Mouse (Mus musculus): ENCODE measurements at regions not wholly inside any gene's neighbourhood (a gene's known extent, or its start where the extent isn't known, plus 50 kb on each side); places are given as distances from the start of the nearest gene placed in this dataset.

DNA sequence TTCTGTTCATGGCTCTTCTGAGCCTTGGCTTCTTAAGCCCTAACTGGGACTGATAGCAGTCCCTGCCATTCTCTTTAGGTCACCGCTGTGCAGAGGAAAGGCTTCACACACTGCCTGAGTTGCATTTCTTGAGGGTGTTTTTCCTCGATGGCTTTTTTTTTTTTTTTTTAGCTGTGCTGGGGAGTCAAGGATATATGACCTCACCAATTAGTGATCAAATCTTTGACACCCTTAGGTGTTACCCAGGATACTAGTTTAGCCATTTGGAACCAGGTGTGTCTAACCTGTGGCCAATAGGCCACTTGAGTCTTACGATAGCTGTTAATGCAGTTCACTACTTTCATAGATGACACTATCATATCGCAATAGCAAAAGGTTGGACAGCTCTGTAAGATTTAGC lies 1247.5 kb upstream of the A1bg start:
- Histone ChIP-seq H3K27ac (replicated peaks) (no peak overlapping the region), H3K4me1 (replicated peaks) (peaks cover 34% of the 10 kb centered on the region), H3K4me3 (replicated peaks) (no peak overlapping the region), H3K9me3 (replicated peaks) (no peaks in the 10 kb centered on the region), H3K27me3 (no peaks in the 10 kb centered on the region), H3K9ac (no peak overlapping the region), H3K36me3 (replicated peaks) (no peaks in the 10 kb centered on the region), H3K4me2 (no peak overlapping the region)
- no peak for ATAC-seq (ENCODE audit: insufficient read depth)
- WGBS (ENCODE audit: insufficient replicate concordance), result 74% methylated on average over 4 of the region's 4 CpGs

DNA sequence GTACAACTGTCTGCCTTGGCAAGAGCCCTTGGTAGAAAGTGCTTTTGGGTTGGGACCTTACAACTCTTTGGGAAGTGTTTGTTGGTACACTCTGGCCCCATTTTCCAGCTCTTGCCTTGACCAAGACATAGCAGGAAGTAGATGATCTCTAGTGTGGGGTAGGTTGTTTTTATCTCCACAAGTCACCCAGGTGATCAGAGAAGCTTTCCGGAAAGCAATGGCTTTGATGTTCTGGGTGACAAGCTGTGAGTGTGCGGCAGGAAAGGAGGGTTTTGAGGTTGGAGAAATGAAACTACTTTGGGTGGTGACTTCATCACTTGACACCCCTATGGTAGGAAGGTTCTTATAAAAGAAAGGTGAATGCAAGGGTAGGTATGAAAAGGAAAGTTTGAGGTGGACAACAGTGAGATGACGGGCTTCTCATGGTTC lies 1246.8 kb upstream of the A1bg start:
- no peaks in the 10 kb centered on the region for H3K27me3 ChIP-seq
- 65% methylated on average over 3 of the region's 3 CpGs for WGBS (ENCODE audit: insufficient replicate concordance)
- H3K4me1 ChIP-seq (replicated peaks), result peaks cover 40% of the 10 kb centered on the region
- no peak overlapping the region for H3K4me2 ChIP-seq
- no peak overlapping the region for H3K4me3 ChIP-seq (replicated peaks)
- no peak overlapping the region for H3K9ac ChIP-seq
- H3K36me3 ChIP-seq (replicated peaks), result no peaks in the 10 kb centered on the region
- ATAC-seq (ENCODE audit: insufficient read depth), result no peak
- no peak overlapping the region for H3K27ac ChIP-seq (replicated peaks)
- H3K9me3 ChIP-seq (replicated peaks), result no peaks in the 10 kb centered on the region

DNA sequence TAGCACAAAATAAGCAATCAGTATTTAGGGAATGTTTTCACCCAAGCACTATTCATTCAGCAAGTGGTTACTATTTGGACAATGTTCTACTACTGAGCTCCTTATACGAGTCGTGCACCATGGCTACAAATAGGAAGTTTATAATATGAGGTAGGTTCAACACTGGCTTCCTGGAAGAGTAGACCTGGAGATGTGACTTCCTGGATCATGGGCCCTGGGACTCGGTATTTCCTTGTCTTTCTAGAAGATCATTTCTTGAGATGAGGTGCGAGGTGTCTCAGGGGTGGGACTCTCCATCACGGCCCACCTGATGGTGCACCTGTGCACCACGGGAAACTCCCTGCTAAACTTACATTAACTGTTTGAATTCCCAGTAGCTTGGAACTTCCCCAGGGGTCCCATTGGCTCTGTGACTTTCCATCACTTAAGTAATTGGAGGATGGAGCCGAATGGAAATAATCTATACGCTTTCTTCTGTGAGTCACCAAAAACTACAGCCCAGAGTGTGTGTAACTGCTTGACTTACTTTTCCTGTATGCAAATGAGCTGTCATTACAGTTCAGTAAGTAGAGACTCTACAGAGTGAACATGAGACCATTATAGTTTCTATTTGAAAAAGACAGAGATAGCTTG lies 1246.3 kb upstream of the A1bg start:
- H3K9me3 ChIP-seq (replicated peaks), result no peaks in the 10 kb centered on the region
- WGBS (ENCODE audit: insufficient replicate concordance), result 80% methylated on average over 8 of the region's 8 CpGs
- no peaks in the 10 kb centered on the region for H3K36me3 ChIP-seq (replicated peaks)
- no peak overlapping the region for H3K9ac ChIP-seq
- H3K27ac ChIP-seq (replicated peaks), result no peak overlapping the region
- no peak for ATAC-seq (ENCODE audit: insufficient read depth)
- peaks cover 39% of the 10 kb centered on the region for H3K4me1 ChIP-seq (replicated peaks)
- no peaks in the 10 kb centered on the region for H3K27me3 ChIP-seq
- no peak overlapping the region for H3K4me2 ChIP-seq
- no peak overlapping the region for H3K4me3 ChIP-seq (replicated peaks)

DNA sequence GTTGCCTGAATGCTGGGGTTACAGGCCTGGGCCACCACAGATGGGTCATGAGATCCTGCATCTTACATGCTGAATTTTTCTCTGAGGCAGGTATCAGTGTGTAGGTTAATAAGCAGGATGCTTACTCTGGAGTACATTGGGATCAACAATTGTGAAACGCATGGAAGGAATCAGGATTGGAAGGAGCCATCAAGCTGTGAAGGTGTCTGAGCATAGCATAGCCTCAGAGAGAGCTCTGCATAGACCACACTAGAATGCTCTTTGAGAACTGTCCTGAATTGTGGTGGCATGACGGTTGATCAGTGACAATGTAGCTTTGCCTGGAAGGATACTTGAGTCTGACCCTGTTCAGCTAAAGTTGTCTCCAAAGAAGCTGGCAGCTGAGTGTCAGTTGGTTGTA lies 1245.7 kb upstream of the A1bg start:
- Histone ChIP-seq H3K27me3 (no peaks in the 10 kb centered on the region), H3K9ac (no peak overlapping the region), H3K4me3 (replicated peaks) (no peak overlapping the region), H3K36me3 (replicated peaks) (no peaks in the 10 kb centered on the region), H3K27ac (replicated peaks) (no peak overlapping the region), H3K4me1 (replicated peaks) (peaks cover 35% of the 10 kb centered on the region), H3K4me2 (no peak overlapping the region), H3K9me3 (replicated peaks) (no peaks in the 10 kb centered on the region)
- 82% methylated on average over 2 of the region's 2 CpGs for WGBS (ENCODE audit: insufficient replicate concordance)
- no peak for ATAC-seq (ENCODE audit: insufficient read depth)

DNA sequence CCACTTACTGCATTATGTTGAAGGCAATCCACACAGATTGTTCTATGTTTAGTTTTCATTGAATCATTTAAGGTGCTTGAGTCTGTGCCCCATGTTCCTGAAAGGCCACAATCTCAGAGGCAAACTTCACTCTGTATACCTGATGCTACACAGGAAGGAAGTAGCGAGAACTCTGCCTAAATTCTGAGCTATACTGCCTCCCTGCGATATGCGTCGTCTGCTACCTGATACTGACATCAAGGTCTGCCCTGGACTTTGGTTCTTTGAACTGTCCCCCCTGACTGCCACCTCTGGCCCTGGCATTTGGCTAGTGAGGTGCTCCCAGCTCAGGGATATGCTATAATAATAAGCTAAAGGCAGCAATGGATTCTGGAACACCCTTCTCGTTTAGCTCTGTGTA lies 1244.0 kb upstream of the A1bg start:
- Histone ChIP-seq H3K4me2 (no peak overlapping the region), H3K4me3 (replicated peaks) (no peak overlapping the region), H3K9me3 (replicated peaks) (no peaks in the 10 kb centered on the region), H3K36me3 (replicated peaks) (no peaks in the 10 kb centered on the region), H3K27me3 (no peaks in the 10 kb centered on the region), H3K9ac (no peak overlapping the region), H3K4me1 (replicated peaks) (peaks cover 36% of the 10 kb centered on the region), H3K27ac (replicated peaks) (no peak overlapping the region)
- ATAC-seq (ENCODE audit: insufficient read depth), result no peak
- 68% methylated on average over 5 of the region's 5 CpGs for WGBS (ENCODE audit: insufficient replicate concordance)

DNA sequence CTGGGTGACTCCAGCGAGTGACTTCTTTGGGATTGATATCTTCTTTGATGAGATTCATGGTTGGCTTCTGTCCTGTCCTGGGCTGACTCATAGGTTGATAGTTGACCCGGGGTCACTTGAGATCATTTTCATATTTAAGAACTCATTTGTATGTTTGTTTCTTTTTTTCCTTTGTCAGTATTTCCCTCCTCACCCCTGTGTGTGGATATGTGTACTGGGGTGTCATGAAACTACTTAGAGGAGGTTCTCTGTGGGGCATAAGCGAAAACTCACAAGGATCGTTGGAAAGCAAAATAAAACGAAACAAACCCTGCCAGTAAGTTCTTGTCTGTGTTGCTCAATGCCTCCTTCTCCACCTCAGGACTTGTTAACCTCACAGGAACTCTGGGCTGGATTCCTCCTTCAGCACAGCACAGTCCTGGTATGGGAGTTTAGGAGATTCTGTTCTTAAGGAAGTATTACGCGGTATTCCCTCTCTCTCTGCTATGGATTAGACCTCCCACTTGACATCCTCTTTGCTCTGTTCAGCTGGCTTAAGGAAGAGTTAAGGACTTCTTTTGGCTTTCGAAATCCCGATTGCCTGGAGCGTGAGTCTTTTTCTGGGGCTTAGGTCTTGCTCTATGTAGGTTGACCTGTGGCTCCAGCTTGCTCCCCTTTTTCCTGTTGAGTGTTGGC lies 1243.2 kb upstream of the A1bg start:
- Histone ChIP-seq H3K4me2 (no peak overlapping the region), H3K9me3 (replicated peaks) (no peaks in the 10 kb centered on the region), H3K9ac (no peak overlapping the region), H3K4me1 (replicated peaks) (peaks cover 36% of the 10 kb centered on the region), H3K36me3 (replicated peaks) (no peaks in the 10 kb centered on the region), H3K27ac (replicated peaks) (no peak overlapping the region), H3K27me3 (no peaks in the 10 kb centered on the region), H3K4me3 (replicated peaks) (no peak overlapping the region)
- ATAC-seq (ENCODE audit: insufficient read depth), result no peak
- 84% methylated on average over 10 of the region's 10 CpGs for WGBS (ENCODE audit: insufficient replicate concordance)

DNA sequence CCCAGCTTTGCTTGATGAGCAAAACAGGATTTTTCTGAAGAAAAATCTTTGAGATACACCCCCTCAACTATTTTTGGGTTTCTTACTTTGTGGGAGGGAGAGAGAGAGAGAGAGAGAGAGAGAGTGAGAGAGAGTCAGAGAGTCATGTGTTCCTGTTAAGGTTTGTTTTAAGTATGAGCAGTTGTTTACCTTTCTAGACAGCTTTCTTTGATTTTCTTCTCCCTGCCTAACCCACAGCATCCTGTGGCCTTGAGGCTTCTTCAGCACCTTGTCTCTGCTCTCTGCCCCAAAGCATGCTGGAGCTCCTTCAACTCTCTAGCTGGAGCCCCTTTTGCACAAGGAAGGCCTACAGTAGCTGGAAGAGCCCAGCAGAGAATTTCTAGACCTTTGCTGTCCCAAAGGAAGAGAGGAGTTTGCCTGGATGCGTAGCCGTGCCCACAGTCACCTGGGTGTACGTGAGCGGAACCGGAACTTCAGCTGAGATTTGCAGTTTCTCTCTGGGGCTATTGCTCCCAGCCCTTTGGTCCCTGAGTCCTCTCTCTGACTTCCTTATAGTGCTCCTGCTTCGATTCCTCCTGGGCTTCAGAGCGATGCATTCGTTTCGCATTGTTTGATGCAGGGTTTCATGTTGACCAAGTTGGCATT lies 1242.1 kb upstream of the A1bg start:
- no peak for ATAC-seq (ENCODE audit: insufficient read depth)
- 90% methylated on average over 9 of the region's 9 CpGs for WGBS (ENCODE audit: insufficient replicate concordance)
- H3K27ac ChIP-seq (replicated peaks), result no peak overlapping the region; the same call in 1 of the 2 replicates

DNA sequence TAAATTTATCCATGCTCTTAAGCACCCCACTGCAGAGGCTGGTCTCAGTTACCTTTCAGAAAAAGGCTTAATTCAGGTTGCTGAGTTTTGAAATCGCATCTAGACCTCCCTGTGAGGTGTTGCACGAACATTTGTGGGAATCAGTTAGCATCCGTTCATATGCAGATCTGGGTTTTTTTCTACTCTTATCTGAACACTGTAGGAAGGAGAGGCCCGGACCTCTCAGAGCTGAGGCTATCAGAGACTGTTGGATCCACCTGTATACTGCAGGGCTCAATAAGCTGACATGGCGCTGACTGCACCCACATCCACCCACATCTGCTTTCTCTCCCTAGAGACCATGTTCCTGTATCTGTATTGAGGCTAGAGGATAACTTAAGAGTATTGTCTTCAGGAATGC lies 1240.4 kb upstream of the A1bg start:
- H3K27ac ChIP-seq (replicated peaks), result peak overlapping the region; percentile 89
- peak; percentile 30 for ATAC-seq (ENCODE audit: insufficient read depth)

More for the DNA sequence above, 1242.1 kb upstream of the A1bg start:
- Histone ChIP-seq H3K9me3 (replicated peaks) (no peaks in the 10 kb centered on the region), H3K4me2 (no peak overlapping the region), H3K4me3 (replicated peaks) (no peak overlapping the region), H3K36me3 (replicated peaks) (no peaks in the 10 kb centered on the region), H3K9ac (no peak overlapping the region), H3K27me3 (no peaks in the 10 kb centered on the region), H3K4me1 (replicated peaks) (peaks cover 45% of the 10 kb centered on the region)

DNA sequence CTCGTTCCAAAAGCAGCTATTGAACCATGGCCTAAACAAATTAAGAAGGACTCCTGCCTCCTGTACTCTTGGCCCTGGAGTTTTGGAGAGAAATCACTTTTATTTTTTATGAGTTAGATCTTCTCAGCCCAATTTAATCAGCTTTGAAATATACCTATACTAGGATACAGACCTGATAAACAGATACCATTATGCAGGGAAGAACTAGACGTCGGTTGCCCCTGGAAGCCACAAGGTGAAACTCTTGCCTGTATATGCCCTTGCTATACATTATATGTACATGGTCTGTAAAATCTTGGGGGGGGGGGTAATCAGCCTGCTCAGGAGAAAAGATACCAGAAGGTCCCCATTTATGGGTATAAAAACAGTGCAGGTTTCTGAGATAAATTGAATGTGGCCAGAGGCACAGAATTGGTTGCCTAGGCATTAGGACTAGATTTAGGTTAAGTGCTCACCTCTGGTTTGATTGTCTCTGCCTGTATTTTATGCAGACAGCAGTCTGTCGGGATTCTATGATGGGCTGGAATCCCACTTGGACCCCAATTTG lies 1239.9 kb upstream of the A1bg start:
- Histone ChIP-seq H3K4me3 (replicated peaks) (no peak overlapping the region), H3K27me3 (no peaks in the 10 kb centered on the region), H3K27ac (replicated peaks) (peak overlapping the region; percentile 89), H3K9ac (no peak overlapping the region), H3K4me2 (peak overlapping the region; percentile 29; the same call in 1 of the 2 replicates), H3K36me3 (replicated peaks) (no peaks in the 10 kb centered on the region), H3K4me1 (replicated peaks) (peaks cover 67% of the 10 kb centered on the region), H3K9me3 (replicated peaks) (no peaks in the 10 kb centered on the region)
- ATAC-seq (ENCODE audit: insufficient read depth), result no peak
- 43% methylated on average over 4 of the region's 4 CpGs for WGBS (ENCODE audit: insufficient replicate concordance)

More for the DNA sequence above, 1240.4 kb upstream of the A1bg start:
- no peak overlapping the region for H3K4me3 ChIP-seq (replicated peaks)
- H3K27me3 ChIP-seq, result no peaks in the 10 kb centered on the region
- peaks cover 62% of the 10 kb centered on the region for H3K4me1 ChIP-seq (replicated peaks)
- 22% methylated on average over 5 of the region's 5 CpGs for WGBS (ENCODE audit: insufficient replicate concordance)
- H3K4me2 ChIP-seq, result peak overlapping the region; percentile 29; the same call in 1 of the 2 replicates
- H3K9ac ChIP-seq, result no peak overlapping the region
- no peaks in the 10 kb centered on the region for H3K36me3 ChIP-seq (replicated peaks)
- no peaks in the 10 kb centered on the region for H3K9me3 ChIP-seq (replicated peaks)

DNA sequence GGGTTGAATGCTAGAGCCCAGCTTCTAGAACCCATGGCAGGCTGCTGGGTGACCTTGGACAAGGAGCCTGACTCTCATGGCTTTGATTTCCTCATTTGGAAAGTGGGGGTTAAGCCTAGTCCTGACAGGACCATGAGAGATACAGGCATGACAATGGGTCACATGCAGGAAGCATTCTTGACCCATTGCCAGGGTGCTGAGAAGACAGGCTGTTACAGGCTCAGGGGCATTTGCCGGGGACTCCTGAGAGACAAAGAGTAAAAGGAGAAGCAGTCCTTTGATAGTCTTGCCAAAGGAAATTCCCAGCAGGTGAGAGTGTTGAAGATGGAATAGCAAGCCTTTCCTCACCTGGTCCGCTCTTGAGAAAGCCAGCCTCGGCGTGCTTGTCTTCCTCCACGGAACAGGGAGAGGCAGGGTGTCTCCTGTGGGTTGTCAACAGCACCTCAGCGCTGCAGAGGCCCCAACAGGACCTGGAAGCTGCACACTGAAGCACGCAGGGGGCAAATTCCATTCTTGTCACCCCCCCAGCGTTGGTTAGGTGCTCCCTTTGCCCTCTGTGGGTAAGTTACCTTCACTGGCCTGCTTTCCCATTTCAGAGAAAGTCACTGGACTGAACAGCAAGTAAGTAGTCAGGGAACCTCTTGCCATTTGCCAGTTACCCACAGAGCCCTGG lies 1239.3 kb upstream of the A1bg start:
- Histone ChIP-seq H3K36me3 (replicated peaks) (no peaks in the 10 kb centered on the region), H3K4me3 (replicated peaks) (no peak overlapping the region), H3K27ac (replicated peaks) (peak overlapping the region; percentile 89), H3K4me1 (replicated peaks) (peaks cover 73% of the 10 kb centered on the region), H3K9ac (no peak overlapping the region), H3K4me2 (no peak overlapping the region), H3K9me3 (replicated peaks) (no peaks in the 10 kb centered on the region), H3K27me3 (no peaks in the 10 kb centered on the region)
- no peak for ATAC-seq (ENCODE audit: insufficient read depth)
- 67% methylated on average over 8 of the region's 8 CpGs for WGBS (ENCODE audit: insufficient replicate concordance)

DNA sequence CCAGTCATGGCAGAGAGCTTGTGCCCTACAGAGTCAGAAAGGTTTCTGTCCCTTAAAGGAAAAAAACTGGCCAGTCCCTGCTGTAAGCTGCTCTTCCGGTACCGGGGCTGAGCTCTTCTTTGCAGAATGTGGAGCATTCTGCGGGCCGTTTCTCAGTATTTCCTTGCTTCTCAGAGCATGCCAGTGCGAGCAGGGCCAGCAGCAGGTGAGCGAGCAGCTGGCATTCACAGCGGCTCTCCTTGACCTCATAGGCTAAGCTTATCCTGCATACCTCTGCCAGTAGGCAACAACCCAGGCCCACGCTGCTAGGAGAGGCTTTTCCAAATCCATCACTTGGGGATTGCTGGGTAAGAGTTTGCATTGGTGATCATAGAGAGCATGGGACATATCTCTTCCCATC lies 1238.2 kb upstream of the A1bg start:
- Histone ChIP-seq H3K9me3 (replicated peaks) (no peaks in the 10 kb centered on the region), H3K36me3 (replicated peaks) (no peaks in the 10 kb centered on the region), H3K4me3 (replicated peaks) (no peak overlapping the region), H3K4me1 (replicated peaks) (peaks cover 82% of the 10 kb centered on the region), H3K9ac (no peak overlapping the region), H3K27ac (replicated peaks) (peak overlapping the region; percentile 89), H3K4me2 (no peak overlapping the region), H3K27me3 (no peaks in the 10 kb centered on the region)
- ATAC-seq (ENCODE audit: insufficient read depth), result no peak
- WGBS (ENCODE audit: insufficient replicate concordance), result 85% methylated on average over 8 of the region's 8 CpGs
